Mouse (Mus musculus) forebrain, embryonic 15.5 days (tissue): ENCODE data around the gene Col4a6. TPM values are rescaled to one million over a fixed set of nuclear protein-coding genes. Genes with fewer than 3 reads are reported as not detected.

ENCODE experiments used
- ATAC-seq: fragments of 200-750 bp; cut with Nextera tagmentation; replicated peaks from 2 replicates; pipeline ENCODE4 v1.8.0; 2017; ENCODE audit warnings: mild to moderate bottlenecking, moderate TSS enrichment, moderate library complexity
- H3K27ac ChIP-seq: fragments of 300-500 bp; sonication (generic); replicated peaks from 2 replicates; pipeline ENCODE4 v1.5.1; 2015; ENCODE audit warnings: mild to moderate bottlenecking, inconsistent platforms
- H3K27me3 ChIP-seq: fragments of 300-500 bp; sonication (generic); 2 replicates; pipeline ENCODE4 v1.6.1; 2015; ENCODE audit warnings: inconsistent platforms
- H3K36me3 ChIP-seq: fragments of 300-500 bp; sonication (generic); 2 replicates; pipeline ENCODE4 v1.6.1; 2015; ENCODE audit warnings: mild to moderate bottlenecking, inconsistent platforms
- H3K4me1 ChIP-seq: fragments of 300-500 bp; sonication (generic); 2 replicates; pipeline ENCODE4 v1.6.1; 2015; ENCODE audit warnings: inconsistent platforms
- H3K4me2 ChIP-seq: fragments of 300-500 bp; sonication (generic); replicated peaks from 2 replicates; pipeline ENCODE4 v1.6.1; 2015; ENCODE audit warnings: mild to moderate bottlenecking, inconsistent platforms
- H3K4me3 ChIP-seq: fragments of 300-500 bp; sonication (generic); 2 replicates; pipeline ENCODE4 v1.5.1; 2015; ENCODE audit warnings: mild to moderate bottlenecking, inconsistent platforms
- H3K9ac ChIP-seq: fragments of 300-500 bp; sonication (generic); replicated peaks from 2 replicates; pipeline ENCODE4 v1.6.1; 2015; ENCODE audit warnings: mild to moderate bottlenecking, inconsistent platforms
- H3K9me3 ChIP-seq: fragments of 300-500 bp; sonication (generic); 2 replicates; pipeline ENCODE4 v1.6.1; 2016; ENCODE audit warnings: inconsistent platforms
- WGBS: fragments of 180-500 bp; shearing (Covaris S2); methylation state at CpG from one replicate; pipeline ENCODE4 v1.1.7; 2015; ENCODE audit warnings: mixed read lengths; 5-methylcytosine and 5-hydroxymethylcytosine counted together
- polyA plus RNA-seq: library from polyadenylated mRNA; unstranded; fragments of >200 nt; fragmentation: Nextera tagmentation; extraction: Ambion mirVana; gene quantifications from 2 replicates; pipeline ENCODE4 v1.2.1, GENCODE M21; 2015

Col4a6 gene
- polyA plus RNA-seq, result 1.5 and 1.6 TPM in 2 replicates

- peak within 1 kb of the TSS; percentile 58 for H3K4me2 ChIP-seq
- no peaks in the 10 kb centered on the region for H3K27me3 ChIP-seq
- H3K4me1 ChIP-seq, result no peaks in the 10 kb centered on the region
- no peaks in the 10 kb centered on the region for H3K36me3 ChIP-seq
- H3K4me3 ChIP-seq, result peak within 1 kb of the TSS; percentile 21
- H3K9me3 ChIP-seq, result no peaks in the 10 kb centered on the region
- H3K9ac ChIP-seq, result no peak within 1 kb of the TSS
- peak; percentile 78 for ATAC-seq
- WGBS, result 22% methylated on average over 16 of the region's 16 CpGs
- no peak within 1 kb of the TSS for H3K27ac ChIP-seq
Observed at GRCm38 (mm10) chrX:141473470-141474302, at the start of gene Col4a6. TSS of gene Col4a6 (minus strand) at chrX:141474076.

- H3K27ac ChIP-seq, result no peak overlapping the region
- H3K4me3 ChIP-seq, result no peak overlapping the region
- no peaks in the 10 kb centered on the region for H3K36me3 ChIP-seq
- no peaks in the 10 kb centered on the region for H3K9me3 ChIP-seq
- WGBS, result 90% methylated on average over 1 of the region's 1 CpGs
- no peak overlapping the region for H3K9ac ChIP-seq
- H3K4me2 ChIP-seq, result no peak overlapping the region
- H3K4me1 ChIP-seq, result no peaks in the 10 kb centered on the region
- no peaks in the 10 kb centered on the region for H3K27me3 ChIP-seq
- no peak for ATAC-seq
Observed at GRCm38 (mm10) chrX:141503125-141503524, 29.2 kb upstream of the Col4a6 start.

- Histone ChIP-seq H3K9me3 (no peaks in the 10 kb centered on the region), H3K27ac (no peak overlapping the region), H3K27me3 (no peaks in the 10 kb centered on the region), H3K4me1 (no peaks in the 10 kb centered on the region), H3K4me2 (no peak overlapping the region), H3K36me3 (no peaks in the 10 kb centered on the region), H3K4me3 (no peak overlapping the region), H3K9ac (no peak overlapping the region)
- no peak for ATAC-seq
- WGBS, result 69% methylated on average over 4 of the region's 4 CpGs
Observed at GRCm38 (mm10) chrX:141494545-141494944, 20.7 kb upstream of the Col4a6 start.

- Histone ChIP-seq H3K4me3 (peak overlapping the region; percentile 40), H3K4me2 (peak overlapping the region; percentile 58), H3K36me3 (no peaks in the 10 kb centered on the region), H3K27ac (no peak overlapping the region), H3K27me3 (no peaks in the 10 kb centered on the region), H3K9me3 (no peaks in the 10 kb centered on the region), H3K4me1 (no peaks in the 10 kb centered on the region), H3K9ac (peak overlapping the region; percentile 43)
- ATAC-seq, result peak; percentile 84
- WGBS, result 27% methylated on average over 14 of the region's 14 CpGs
Observed at GRCm38 (mm10) chrX:141475566-141476327, 1.9 kb upstream of the Col4a6 start.

- ATAC-seq, result peak; percentile 93
- Histone ChIP-seq H3K9me3 (no peaks in the 10 kb centered on the region), H3K4me3 (peak within 1 kb of the TSS; percentile 40), H3K36me3 (no peaks in the 10 kb centered on the region), H3K27ac (no peak within 1 kb of the TSS), H3K4me1 (no peaks in the 10 kb centered on the region), H3K9ac (peak within 1 kb of the TSS; percentile 43), H3K4me2 (peak within 1 kb of the TSS; percentile 58), H3K27me3 (no peaks in the 10 kb centered on the region)
- WGBS, result 13% methylated on average over 13 of the region's 13 CpGs
Observed at GRCm38 (mm10) chrX:141475110-141475509, 1.2 kb upstream of the Col4a6 start, which contains the start of gene Col4a5. TSS of gene Col4a5 (plus strand) at chrX:141475385.

GRCm38 (mm10) chrX:141447936-141448335 lies 25.9 kb downstream of the Col4a6 start:
- WGBS, result 83% methylated on average over 1 of the region's 1 CpGs
- ATAC-seq, result no peak
- Histone ChIP-seq H3K36me3 (no peaks in the 10 kb centered on the region), H3K27me3 (0 out of 2 replicates have a peak, but pooled peaks cover 2% of the 10 kb centered on the region), H3K9me3 (no peaks in the 10 kb centered on the region), H3K4me3 (no peak overlapping the region), H3K9ac (no peak overlapping the region), H3K4me1 (no peaks in the 10 kb centered on the region), H3K4me2 (no peak overlapping the region), H3K27ac (no peak overlapping the region)

- H3K9me3 ChIP-seq, result no peaks in the 10 kb centered on the region
- no peak overlapping the region for H3K4me2 ChIP-seq
- no peaks in the 10 kb centered on the region for H3K27me3 ChIP-seq
- no peak overlapping the region for H3K9ac ChIP-seq
- no peak overlapping the region for H3K4me3 ChIP-seq
- H3K27ac ChIP-seq, result no peak overlapping the region
- H3K4me1 ChIP-seq, result no peaks in the 10 kb centered on the region
- no peaks in the 10 kb centered on the region for H3K36me3 ChIP-seq
- no peak for ATAC-seq
- 71% methylated on average over 2 of the region's 2 CpGs for WGBS
Observed at GRCm38 (mm10) chrX:141439423-141439822, 34.5 kb downstream of the Col4a6 start.

- ATAC-seq, result no peak
- H3K4me1 ChIP-seq, result no peaks in the 10 kb centered on the region
- H3K27me3 ChIP-seq, result no peaks in the 10 kb centered on the region
- H3K4me2 ChIP-seq, result no peak overlapping the region
- WGBS, result 92% methylated on average over 6 of the region's 6 CpGs
- no peaks in the 10 kb centered on the region for H3K9me3 ChIP-seq
- no peaks in the 10 kb centered on the region for H3K36me3 ChIP-seq
- no peak overlapping the region for H3K27ac ChIP-seq
- H3K9ac ChIP-seq, result no peak overlapping the region
- H3K4me3 ChIP-seq, result no peak overlapping the region
Observed at GRCm38 (mm10) chrX:141436780-141437179, 37.1 kb downstream of the Col4a6 start.

GRCm38 (mm10) chrX:141415318-141415717 lies 58.6 kb downstream of the Col4a6 start:
- no peak for ATAC-seq
- no peaks in the 10 kb centered on the region for H3K36me3 ChIP-seq
- H3K27me3 ChIP-seq, result no peaks in the 10 kb centered on the region; the same call in 1 of the 2 replicates
- no peaks in the 10 kb centered on the region for H3K4me1 ChIP-seq
- H3K4me3 ChIP-seq, result no peak overlapping the region
- H3K9me3 ChIP-seq, result no peaks in the 10 kb centered on the region
- no peak overlapping the region for H3K4me2 ChIP-seq
- 65% methylated on average over 2 of the region's 2 CpGs for WGBS
- H3K27ac ChIP-seq, result no peak overlapping the region
- H3K9ac ChIP-seq, result no peak overlapping the region

- H3K9me3 ChIP-seq, result no peaks in the 10 kb centered on the region
- H3K4me2 ChIP-seq, result no peak overlapping the region
- ATAC-seq, result no peak
- WGBS, result 77% methylated on average over 3 of the region's 3 CpGs
- H3K27me3 ChIP-seq, result no peaks in the 10 kb centered on the region
- no peak overlapping the region for H3K9ac ChIP-seq
- no peaks in the 10 kb centered on the region for H3K4me1 ChIP-seq
- no peak overlapping the region for H3K27ac ChIP-seq
- no peaks in the 10 kb centered on the region for H3K36me3 ChIP-seq
- H3K4me3 ChIP-seq, result no peak overlapping the region
Observed at GRCm38 (mm10) chrX:141396243-141396642, 77.6 kb downstream of the Col4a6 start.

- Histone ChIP-seq H3K4me3 (no peak overlapping the region), H3K4me1 (no peaks in the 10 kb centered on the region), H3K36me3 (no peaks in the 10 kb centered on the region), H3K27me3 (no peaks in the 10 kb centered on the region), H3K9ac (no peak overlapping the region), H3K9me3 (no peaks in the 10 kb centered on the region), H3K4me2 (no peak overlapping the region), H3K27ac (no peak overlapping the region)
- peak; percentile 58 for ATAC-seq
- 34% methylated on average over 3 of the region's 3 CpGs for WGBS
Observed at GRCm38 (mm10) chrX:141385399-141386105, 88.3 kb downstream of the Col4a6 start.

- Histone ChIP-seq H3K27me3 (no peaks in the 10 kb centered on the region), H3K9me3 (no peaks in the 10 kb centered on the region), H3K4me2 (no peak overlapping the region), H3K4me1 (no peaks in the 10 kb centered on the region), H3K27ac (no peak overlapping the region), H3K9ac (no peak overlapping the region), H3K4me3 (no peak overlapping the region), H3K36me3 (no peaks in the 10 kb centered on the region)
- WGBS, result 45% methylated on average over 2 of the region's 2 CpGs
- ATAC-seq, result no peak
Observed at GRCm38 (mm10) chrX:141384632-141385031, 89.2 kb downstream of the Col4a6 start.
